Mouse (Mus musculus) common myeloid progenitor, adult 5-6 weeks (primary cell): ENCODE results near the gene Sri. TPM values are rescaled to one million over a fixed set of nuclear protein-coding genes. Genes with fewer than 3 reads are reported as not detected.
"Not testable (repeated sequence)": the region's sequence is repeated elsewhere in the genome, so short reads cannot be mapped to it uniquely, and the experiment has no call there.

Experiments used
- ATAC-seq: replicated peaks from 2 replicates; pipeline ENCODE4 v1.8.0; 2016; ENCODE audit warnings: low read depth, mild to moderate bottlenecking, moderate TSS enrichment, inconsistent platforms; ENCODE audit not compliant: poor library complexity, severe bottlenecking
- total RNA-seq: library from RNA; stranded (forward); fragments of 200-1000, 187-1606 nt; gene quantifications from 2 replicates; pipeline ENCODE4 v1.2.3, GENCODE M21; 2017

The Sri gene
- 103 and 114 TPM in 2 replicates for total RNA-seq

DNA sequence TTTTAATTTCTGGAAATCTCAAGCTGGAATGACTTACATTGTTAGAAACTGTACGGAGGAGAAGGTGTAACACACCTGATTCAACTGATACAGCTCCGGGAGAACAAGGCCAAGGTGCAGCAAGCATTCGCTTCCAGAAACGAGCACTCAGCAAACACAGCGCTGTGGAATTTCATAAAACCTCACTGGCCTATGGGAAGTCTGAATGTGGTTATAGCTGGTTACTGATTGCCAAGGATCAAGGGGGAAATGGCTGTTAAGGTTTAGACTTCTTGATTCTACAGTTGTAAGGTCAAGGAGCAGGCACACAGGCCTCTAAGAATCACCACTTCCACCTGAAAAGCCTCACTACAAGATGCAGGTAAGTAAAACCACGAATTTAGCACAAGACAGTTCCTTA, at the start of gene Sri:
Sri (plus strand) TSS at position 224 of the 400 bp plus-strand sequence.
- no peak for ATAC-seq

DNA sequence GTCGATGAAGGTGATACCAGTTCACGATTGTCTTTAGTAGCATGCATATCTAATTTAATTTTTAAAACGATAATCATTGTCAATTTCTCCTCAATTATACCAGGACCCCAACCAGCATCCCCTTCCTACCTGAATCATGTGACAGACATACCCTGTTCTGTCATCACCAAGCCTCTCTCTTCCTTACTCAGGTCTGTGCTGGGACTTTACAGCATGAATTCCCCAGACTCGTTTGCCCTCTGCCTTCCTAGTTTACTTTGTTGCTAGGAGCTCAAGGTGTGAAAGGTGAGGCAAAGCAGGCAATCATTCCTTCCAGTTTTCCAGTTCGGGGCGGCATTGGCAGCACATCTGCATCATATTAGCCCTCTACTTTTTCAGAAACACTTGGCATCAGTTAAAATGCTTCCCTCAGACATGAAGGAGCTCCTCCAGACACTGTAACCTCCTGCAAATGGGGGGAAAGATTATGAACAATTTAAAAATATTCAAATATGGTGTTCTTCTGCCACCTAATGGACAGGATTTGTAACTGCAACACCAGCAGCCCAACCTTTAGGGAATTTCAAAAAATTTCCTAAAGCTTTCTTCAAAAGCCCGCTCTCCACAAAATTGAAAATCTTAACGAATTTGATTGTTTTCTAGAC, 49.4 kb upstream of the Sri start:
- peak; percentile 92 for ATAC-seq

DNA sequence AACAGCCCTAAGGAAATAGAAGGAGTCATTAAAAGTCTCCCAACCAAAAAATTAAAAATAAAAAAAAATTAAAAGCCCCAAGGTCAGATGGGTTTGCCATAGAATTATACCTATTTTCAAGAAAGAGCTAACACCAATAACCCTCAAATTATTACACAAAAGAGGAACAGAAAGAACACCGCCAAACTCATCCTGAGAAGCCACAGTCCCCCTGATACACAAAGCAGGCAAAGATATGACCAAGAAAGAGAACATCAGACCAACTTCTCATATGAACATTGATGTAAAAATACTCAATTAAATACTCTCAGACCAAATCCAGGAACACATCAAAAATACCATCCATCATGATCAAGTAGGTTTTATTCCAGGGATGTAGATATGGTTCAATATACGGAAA, 48.8 kb upstream of the Sri start:
- no peak for ATAC-seq

DNA sequence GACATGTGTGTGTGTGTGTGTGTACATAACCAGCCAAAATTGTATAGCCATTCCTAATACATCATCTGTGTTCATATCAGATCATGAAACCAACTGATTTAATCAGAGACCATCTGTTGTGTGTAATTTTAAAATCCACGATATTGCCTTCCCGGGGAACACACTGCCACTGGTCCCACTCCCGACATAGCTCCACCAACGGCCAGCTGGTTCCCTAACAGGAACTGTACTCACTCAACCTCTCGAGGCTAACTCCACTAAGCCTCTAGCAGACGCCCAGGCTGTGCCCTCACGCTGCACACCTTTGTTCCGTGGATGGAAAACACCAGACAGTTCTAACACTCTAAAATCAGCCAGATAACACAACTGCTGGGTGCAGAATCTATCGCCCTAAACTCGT, 45.4 kb upstream of the Sri start:
- no peak for ATAC-seq

DNA sequence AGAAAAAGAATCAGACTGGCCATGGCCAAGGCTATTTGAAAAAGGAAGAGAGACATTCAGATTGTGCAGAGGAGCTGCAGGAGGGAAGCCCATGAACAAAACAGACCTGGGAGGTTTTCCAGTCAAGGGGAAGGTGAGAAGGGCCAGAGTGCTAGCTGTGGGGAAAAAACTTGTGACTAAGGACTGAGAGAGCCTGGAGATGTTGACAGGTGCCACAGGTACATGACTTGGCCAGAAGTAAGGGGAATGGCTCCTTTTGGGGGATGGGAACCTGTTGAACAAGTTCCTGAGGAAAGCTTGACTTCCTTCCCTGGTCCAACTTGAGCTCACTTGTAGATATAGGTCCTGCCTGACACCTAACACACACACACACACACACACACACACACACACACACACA, 43.1 kb upstream of the Sri start:
- ATAC-seq = no peak

DNA sequence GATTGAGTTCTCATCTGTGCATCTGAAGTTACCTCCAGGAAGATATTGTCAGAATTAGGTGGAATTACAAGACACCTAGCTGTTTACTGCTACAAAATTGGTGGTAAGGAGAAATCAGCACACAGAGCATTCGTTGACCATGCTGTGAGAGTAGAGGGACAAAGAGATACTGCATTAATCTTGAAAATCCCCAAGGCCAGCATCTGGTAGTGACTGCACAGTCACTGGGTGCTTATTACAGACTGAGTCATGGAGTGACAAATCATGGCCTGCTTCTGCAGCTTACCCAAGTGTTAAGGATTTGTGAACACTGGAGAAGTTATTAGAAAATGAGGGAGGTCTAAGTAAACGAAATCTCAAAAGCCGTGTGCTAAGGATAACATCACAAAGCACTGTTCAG, 32.6 kb upstream of the Sri start:
- no peak for ATAC-seq

DNA sequence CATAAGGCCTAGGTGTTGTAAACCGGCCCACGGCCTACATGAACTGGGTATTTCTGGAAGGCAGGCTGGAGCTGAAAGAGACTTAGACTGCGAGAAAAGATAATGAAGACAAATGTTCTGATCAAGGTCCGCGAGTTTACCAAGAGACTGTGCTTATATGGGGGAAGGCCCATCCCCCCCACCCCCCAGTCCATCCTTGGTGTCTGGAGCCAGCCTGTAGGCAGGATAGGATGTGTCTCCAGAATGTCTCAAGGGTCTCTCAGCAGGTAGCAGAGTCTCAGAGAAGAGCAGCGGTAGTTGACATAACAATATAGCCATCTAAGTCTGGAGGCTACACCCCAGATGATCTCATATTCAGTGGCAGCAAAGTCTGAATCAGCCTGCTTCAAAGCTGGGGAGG, 11.3 kb upstream of the Sri start:
- not testable (repeated sequence) for ATAC-seq

DNA sequence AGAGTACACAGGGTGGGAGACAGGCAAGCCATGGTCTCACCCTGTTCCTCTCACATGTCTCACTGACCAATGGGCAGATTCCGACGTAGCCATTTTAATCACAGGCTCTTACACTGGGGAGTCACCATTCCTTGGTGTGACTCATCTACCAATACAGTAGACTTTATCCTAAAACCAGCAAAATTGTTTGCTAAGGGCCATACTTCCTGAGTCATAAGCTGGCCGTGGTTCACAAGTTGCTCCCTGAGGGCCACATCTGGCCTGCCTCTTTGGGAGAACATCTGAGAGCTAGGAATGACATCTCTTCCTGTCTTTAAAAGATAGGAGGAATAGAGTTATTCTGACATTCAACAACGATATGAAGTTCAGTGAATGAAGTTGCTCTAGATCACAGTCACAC, 7.9 kb downstream of the Sri start:
- ATAC-seq = no peak

DNA sequence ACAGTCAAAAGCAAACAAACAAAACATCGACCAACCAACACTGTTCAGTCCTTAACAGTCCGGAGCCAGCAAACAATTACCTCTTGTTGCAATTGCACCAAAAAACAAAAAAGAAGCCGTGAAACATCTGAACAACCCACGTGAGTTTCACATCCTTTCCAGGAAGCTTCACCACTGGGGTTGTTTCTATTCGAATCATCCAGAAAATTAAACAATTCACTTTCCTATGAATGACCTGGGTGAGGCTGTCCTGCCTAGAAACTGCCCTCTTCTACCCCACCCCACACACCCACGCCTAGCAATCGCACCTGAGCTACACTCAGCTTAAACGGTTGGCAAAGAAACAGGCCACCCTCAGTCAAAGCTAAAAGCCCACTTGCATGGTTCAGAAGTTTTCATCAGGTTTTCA, 9.8 kb downstream of the Sri start:
- peak; percentile 31 for ATAC-seq

DNA sequence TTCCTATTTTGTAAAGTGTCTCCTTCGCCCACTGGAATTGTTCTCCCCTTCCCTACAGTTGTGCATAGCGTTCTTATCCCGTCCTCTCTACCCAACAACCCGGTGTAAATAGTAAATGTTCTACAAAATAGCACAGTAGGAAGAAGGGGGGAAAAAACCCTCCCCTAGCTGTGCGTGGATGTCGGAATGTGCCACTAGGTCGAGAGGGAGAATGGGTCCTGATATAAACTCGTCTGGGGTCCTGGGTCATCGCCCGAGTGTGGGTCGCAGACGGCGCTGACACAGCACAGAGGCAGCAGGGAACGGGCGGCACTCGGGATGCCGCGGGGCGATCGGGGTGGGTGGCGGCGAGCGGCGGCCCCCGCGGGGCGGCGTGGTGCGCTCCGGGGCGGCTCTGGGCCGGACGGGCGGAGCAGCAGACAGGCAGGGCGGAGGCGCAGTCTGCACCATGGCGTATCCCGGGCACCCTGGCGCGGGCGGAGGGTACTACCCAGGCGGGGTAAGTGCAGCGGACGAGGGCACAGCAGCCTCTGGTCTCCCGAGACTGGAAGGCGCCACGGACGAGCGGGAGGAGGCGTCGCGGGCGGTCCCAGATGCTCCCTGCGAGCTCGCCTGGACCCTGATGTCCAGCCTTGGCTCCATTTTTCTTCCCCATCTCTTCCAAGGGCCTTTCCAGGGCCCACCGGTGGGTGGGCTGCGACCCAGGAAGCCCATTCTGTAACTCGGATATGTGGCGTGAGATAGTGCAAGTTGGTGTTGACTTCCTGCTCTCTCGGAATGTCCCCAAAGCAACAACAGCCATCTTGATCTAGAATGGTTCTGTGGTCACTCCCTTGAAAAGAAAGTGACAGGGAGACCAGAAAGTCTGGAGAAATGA, 10.5 kb downstream of the Sri start:
- peak; percentile 96 for ATAC-seq

DNA sequence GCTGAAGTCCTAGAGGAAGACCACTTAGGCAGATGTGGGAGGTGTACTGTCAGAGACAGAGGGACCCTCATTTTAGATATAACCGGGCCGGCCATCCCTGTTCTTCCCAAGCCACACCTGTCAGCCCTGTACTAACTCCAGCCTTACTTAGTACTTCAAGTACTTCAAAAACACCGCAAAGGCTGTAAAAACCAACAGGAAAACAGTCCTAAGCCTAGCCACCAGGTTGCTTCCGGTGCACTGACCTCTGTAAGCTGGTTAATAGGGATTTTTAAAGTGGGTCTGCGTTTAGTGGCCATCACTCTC, 11.1 kb downstream of the Sri start:
- ATAC-seq = peak; percentile 4; the same call in 1 of the 2 replicates

DNA sequence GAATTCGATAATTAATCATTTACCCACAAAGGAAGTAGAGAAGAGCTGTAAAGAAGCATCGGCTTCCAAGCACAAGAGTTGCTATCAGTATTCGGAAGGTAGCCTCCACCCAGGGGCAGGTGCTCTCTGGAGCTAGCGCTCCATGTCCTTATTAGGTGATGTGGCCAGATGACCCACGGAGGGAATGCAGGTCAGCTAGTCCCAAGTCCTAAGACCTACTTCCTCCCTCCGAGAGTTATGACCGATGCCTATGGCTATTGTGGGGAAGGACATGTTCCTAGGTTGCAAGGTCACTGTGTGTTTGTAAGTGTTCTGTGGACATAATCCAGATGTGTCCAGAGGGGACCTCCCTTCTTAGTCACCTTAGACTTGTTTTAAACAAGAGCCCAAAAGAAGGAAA, 12.2 kb downstream of the Sri start:
- ATAC-seq = no peak

DNA sequence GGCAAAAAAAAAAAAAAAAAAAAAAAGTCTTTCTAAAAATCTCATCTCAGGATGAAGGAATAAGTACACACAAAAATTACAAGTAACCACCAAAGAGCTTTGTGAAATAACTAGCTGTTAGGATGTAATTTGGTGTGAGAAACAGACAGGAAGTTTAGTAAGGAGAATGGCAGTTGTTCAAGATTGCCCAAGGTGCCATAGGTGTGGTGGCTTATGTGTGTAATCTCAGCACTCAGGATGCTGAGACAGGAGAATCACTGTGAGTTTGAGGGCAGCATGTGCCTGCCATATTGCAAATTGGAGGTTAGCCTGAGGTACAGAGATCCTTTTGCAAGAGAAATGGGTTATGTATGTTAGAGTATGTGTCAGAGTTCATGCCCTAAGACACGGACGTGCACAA, 16.6 kb downstream of the Sri start:
- no peak for ATAC-seq

DNA sequence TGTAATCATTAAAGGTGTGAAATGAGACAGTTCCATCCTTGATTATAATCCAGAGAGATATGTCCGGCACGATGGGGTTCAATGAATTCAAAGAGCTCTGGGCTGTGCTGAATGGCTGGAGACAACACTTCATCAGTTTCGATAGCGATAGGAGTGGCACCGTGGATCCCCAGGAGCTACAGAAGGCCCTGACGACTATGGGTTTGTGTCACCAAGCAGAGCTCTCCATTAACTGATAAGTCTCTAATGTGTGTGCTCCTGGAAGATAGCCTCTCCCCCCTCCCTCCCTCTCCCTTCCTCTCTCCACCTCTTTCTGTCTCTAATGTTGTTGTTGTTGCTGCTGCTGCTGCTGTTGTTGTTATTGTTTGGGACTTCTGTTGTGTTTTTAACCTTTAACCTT, 17.3 kb downstream of the Sri start:
- peak; percentile 75 for ATAC-seq

DNA sequence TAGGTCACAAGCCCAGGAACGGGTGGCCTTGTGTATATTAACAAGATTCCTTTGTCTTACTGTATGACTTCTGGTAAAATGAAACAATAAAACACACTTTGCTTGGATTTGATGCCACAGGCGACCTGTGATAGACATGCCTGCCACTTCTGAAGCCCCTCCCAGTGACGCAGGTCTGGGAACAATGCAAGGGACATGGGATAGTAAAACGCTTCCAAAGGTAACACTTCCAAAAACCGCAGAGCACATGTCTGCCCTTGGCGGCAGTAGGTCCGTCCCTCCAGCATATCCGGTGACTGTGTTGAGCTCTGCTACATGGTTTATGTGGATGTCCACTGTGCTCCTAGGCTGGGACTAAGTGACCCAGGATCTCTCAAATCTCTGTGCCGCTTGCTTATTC, 27.5 kb downstream of the Sri start:
- ATAC-seq = no peak

DNA sequence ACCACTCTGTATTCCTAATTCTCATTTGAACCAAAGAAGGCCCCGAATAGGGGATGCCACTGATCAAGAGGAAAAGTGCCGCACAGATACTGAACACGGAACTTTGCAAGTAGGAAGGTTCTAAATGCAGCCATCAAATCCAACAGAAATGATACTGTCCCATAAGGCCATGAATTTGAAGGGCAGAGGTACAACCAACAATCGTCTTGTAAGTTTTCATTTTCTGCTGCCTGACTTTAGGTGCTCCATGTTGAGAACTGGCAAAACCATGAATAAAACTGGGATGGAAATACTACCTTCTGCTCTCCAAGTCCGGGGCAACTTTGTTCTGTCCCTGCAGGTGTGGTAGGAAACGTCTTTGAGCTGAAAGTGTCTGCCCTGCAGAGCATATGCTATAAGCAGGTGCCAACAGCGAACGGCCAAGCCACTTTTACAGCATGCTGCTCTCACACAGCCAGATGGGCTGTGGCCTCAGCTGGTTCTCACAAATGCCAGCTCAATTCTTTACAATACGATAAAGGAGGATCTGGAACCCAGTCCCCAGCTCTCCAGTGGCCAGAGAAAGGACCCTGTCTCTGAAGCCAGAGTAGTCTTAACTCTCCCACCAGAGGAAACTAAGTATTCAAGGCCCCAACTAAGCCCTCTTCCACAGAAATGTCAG, 28.2 kb downstream of the Sri start:
- no peak for ATAC-seq

DNA sequence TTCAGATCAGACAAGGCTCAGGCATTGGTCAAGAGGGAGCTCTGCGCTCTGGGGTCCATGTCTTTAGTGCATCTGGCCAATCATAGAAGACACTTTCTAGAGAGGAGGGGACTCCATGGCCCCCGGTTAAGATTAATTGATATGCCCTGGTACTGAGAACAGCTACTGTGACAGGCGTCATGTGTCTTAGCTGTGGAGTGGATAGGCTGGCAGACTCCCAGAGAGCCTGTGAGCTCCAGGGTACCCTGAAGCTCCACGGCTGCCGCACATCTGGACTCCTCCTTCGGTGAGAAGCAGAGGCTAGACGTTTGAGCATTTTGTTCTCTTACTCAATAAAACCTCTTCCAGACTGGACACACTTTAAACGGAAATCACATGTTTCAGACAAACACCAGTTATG, 31.6 kb downstream of the Sri start:
- ATAC-seq = no peak

DNA sequence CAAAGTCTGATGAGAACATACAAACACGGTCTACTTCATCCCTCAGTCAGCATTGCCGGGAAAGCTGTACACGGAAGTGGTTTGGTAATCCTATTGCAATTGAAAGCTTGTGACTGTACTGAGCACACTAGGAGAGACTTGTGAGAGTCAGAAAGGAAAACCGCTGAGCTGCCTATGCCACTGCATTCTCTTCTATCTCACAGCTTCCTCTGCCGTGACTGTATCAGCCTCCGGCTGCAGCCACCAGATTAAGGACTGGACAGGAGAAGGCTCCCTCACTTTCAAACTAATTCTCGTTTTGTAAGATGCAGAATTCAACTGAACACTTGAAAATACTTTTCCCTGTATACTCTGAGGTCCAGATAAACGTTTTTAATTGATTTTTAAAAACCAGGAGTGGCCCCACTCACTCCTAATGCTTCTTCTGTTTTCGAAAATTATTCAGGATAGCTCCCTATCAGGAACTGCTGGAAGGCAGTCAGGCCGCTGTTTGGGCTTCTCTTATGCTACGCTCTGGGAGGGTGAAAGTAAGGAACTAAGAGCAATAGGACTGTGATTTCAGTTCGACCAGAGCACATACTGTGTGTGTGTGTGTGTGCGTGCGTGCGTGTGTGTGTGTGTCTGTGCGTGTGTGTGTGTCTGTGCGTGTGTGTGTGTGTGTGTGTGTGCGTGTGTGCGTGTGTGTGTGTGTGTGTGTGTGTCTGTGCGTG, 37.1 kb downstream of the Sri start:
- peak; percentile 94 for ATAC-seq

DNA sequence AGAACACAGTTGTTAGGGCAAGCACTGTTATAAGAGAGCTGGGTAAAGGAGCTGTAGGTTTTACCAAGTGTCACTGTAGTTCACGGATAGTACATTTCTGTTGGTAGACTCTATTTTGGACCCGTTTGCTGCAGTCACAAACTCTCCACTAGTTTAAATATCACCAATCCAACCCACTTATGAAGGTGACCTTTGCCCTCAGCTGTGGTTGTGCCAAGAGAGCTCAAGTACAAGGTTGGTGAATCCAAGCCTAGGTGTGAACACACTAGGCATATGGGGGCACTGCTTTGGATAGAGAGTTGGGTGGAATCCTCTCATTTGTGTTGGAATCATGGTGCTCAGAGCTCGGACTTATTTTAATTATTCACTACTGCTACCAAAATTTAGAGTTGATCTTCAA, 39.8 kb downstream of the Sri start:
- no peak for ATAC-seq

DNA sequence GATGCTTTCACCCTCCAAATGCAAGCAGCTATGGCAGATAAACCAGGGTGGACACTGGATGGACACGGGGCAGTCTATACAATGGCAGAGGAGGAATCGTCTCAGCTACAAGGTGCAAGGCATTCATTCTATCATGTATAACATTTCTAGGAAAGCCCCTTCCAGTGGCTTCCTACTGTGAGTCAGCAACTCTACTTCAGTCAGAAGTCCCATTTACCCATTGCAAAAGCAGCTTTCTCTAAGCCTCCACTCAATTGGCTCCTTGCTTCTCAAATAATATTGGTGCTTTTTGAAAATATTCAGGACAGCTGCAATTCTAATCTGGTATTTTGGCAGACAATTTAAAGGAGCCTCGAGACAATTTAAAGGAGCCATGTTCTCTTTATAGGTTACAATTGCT, 42.3 kb downstream of the Sri start:
- ATAC-seq = no peak

DNA sequence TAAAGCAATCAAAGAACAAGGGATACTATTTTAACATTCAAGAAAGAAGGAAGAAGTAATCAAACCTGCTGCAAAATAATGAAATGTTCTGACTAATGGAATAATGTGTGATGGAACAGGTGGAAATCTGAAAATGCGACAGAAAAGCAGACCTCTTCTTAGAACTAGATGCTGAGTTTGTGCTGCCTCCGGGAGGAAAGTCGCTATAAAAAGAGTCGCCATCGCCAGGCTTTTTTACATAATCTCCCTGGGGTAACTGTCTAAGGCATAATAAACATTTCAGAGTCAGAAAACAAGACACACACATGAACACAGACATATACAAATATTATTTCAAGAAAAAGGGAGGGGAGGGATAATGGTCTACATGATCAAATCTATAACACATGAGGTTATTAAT, 49.0 kb downstream of the Sri start:
- no peak for ATAC-seq
